Mouse (Mus musculus): Measurements from ENCODE around the gene Sult1b1. TPM values are rescaled to one million over a fixed set of nuclear protein-coding genes. Genes with fewer than 3 reads are reported as not detected.
"Not testable (repeated sequence)": the region's sequence is repeated elsewhere in the genome, so short reads cannot be mapped to it uniquely, and the experiment has no call there.

The Sult1b1 gene
- not detected for total RNA-seq (2021)

- intact Hi-C loops (cut with DNase I): no loop called here
- no peak for DNase-seq
Measured at GRCm38 (mm10) chr5:87538111-87538510, at the start of gene Sult1b1. Gene Sult1b1 (minus strand): TSS chr5:87538195.

DNA sequence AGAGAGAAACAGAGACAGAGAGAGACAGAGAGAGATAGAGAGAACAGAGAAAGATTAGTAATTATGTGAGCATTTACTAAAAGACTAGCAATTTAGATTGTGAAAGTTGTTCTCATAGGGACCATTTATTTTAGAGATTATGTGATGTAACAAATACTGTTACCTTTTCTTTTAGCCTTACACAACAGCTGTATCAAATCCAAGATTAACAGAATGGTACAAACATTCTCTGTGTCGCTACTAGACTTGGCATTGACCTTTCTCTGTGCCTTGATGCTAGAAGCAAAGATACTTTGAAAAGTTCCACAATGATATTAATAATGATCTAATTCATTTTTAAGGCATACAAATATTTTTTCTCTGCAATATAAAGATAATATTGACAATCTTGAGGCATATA is 42.4 kb upstream of the Sult1b1 start:
- DNase-seq: no peak
- intact Hi-C loops (cut with DNase I): no loop called here

DNA sequence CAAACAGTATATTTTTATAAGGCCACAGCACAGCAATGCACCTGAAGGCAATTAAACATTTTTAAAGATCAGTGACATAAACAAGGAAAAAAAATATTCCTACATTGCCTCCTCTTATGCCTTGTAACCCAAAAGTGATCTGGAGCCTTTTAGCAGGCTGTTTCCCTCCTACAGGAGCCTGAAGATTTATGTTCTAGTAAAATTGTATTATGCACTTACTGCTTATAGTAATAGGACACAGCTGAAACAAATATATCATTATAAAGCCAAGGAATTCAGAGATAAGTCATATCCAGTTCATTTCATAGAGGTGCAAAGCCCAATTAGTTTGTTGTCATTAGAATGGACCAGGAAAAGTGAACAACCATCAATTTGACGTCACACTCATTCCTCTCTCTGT is 36.2 kb upstream of the Sult1b1 start:
- intact Hi-C loops (cut with DNase I): no loop called here
- no peak for DNase-seq

GRCm38 (mm10) chr5:87573490-87573889 is 35.5 kb upstream of the Sult1b1 start:
- no peak for DNase-seq
- intact Hi-C loops (cut with DNase I): no loop called here

GRCm38 (mm10) chr5:87572781-87573180 is 34.8 kb upstream of the Sult1b1 start:
- intact Hi-C loops (cut with DNase I): no loop called here

DNA sequence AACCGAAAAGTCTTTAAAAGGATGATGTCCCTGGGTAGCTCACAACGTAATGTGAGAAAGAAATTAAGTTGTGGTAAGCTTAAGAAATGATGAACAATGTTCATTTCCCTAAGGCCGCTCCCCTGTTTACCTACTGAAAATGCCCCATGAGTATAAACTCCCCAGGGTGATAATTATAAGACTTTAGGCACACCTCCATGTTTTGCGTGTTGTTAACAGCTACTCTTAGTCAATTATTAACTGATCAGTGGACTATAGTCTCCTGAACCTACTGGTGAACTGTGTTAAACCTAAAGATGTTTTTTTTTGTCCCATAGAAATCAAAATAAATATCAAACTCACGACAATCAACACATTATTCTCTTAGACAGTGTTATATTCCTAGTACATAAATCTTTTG is 30.9 kb upstream of the Sult1b1 start, which contains the start of gene Sult1d1:
TSS of gene Sult1d1 (minus strand) at position 183 of the 400 bp plus-strand sequence.
- intact Hi-C loops (cut with DNase I): no loop called here
- DNase-seq: no peak

More at GRCm38 (mm10) chr5:87572781-87573180, 34.8 kb upstream of the Sult1b1 start:
- no peak for DNase-seq

GRCm38 (mm10) chr5:87567306-87567705 is 29.3 kb upstream of the Sult1b1 start:
- no peak for DNase-seq
- intact Hi-C loops (cut with DNase I): no loop called here

- intact Hi-C loops (cut with DNase I): no loop called here
- no peak for DNase-seq
Measured at GRCm38 (mm10) chr5:87562966-87563365, 25.0 kb upstream of the Sult1b1 start.

DNA sequence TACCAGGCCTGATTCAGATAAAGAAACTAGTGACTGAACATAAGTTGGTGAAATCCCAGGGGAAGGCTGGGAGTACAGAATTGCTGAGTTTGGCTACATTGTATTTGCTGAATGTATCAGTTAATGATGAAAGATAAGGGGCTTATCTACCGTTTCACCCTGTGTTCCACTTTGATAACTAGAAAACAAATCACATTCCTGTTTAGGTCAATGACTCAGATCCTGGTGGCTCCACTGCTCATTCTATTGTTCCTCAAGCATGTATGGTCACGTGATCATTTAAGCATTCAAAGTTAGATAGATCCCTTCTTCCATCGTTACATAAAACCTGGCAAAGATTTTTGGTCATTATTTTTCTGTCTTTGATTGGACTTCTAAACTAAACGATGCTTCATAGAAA is 24.5 kb upstream of the Sult1b1 start:
- intact Hi-C loops (cut with DNase I): no loop called here
- DNase-seq: no peak

DNA sequence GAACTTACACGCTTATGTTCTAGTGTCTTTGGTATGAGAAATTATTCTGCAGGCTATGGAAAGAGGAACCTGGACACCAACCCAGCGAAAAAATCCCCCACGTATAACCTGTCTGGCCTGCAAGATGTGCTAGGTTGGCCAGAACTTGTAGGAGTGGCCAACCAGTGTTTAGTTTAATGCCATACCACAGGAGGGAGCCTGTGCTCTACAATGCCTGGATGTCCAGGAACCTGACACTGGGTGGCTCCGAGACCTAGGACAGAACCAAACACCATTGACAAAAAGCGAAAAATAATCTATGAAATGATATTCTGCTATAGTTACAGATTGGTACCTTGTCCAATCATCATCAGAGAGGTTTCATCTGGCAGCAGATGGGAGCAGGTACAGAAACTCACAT is 22.1 kb upstream of the Sult1b1 start:
- intact Hi-C loops (cut with DNase I): no loop called here
- DNase-seq: no peak

DNA sequence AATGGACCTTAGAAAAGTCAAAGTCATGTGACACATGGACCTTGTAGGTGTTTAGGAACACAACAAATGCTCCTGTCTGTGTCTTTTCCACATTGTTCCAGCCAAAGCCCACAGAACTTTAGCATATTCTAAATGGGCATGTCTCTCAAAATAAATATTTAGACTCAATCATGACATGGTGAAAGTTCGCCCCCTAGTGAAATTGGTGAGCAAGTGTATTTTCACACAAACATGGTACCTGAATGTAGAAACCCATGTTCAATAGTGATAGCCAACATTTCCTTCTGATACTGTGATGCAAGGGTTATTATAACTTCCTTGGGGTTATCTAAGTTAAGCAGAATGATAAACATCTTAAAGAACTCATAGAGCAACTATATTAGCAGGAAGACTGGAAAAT is 12.9 kb upstream of the Sult1b1 start:
- DNase-seq: no peak
- intact Hi-C loops (cut with DNase I): no loop called here

DNA sequence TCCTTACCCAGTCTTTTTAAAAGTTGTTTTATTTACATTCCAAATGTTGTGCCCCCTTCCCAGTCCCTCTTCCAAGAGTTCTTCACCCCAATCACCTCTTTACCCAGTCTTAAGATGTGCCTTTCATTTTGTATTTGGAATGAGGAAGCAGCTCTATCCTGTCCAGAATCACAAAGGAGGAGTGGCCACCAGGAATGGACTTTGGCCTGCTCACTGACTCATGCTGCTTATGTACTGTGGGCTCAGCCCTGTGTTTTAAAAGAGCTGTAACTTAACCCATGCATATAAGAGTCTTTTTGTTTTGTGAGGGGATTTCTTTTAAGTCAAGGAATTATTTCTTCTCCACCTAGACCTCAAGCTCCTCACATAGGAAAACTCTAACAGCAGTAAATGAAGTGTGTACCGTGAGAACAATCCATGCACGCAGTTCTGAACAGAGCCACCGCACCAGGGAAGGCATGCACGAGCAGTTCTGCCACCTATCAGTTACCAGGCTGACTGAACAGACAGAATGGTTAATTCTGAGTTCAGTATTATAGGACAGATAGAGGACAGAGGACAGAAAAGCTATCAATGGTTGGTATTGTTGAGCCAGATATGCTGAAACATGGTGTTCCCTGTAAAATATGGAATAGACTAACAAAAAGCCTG is 1.9 kb downstream of the Sult1b1 start:
- intact Hi-C loops (cut with DNase I): no loop called here
- DNase-seq: no peak

GRCm38 (mm10) chr5:87532288-87532687 is 5.7 kb downstream of the Sult1b1 start:
- intact Hi-C loops (cut with DNase I): no loop called here
- DNase-seq: no peak

DNA sequence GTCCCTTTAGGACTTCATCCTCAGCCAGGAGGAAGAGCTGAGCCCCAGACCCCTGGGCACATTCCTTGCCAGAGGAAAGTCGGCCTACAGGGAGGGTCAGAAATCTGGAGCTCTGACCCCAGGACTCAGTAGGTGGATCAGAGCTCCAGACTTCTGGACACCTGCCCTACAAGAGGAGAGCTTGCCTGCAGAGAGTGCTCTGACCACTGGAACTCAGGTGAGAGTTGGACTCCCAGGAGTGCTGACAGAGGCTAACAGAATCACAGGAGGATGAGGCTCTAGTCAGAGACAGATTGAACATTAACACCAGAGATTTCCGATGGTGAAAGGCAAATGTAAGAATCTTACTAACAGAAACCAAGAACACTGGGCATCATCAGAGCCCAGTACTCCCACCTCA is 14.4 kb downstream of the Sult1b1 start:
- intact Hi-C loops (cut with DNase I); DNase-seq: not testable (repeated sequence)

GRCm38 (mm10) chr5:87505776-87506458 is 32.1 kb downstream of the Sult1b1 start:
- intact Hi-C loops (cut with DNase I): no loop called here
- no peak for DNase-seq

- intact Hi-C loops (cut with DNase I): no loop called here
- no peak for DNase-seq
Measured at GRCm38 (mm10) chr5:87502687-87503086, 35.3 kb downstream of the Sult1b1 start.

DNA sequence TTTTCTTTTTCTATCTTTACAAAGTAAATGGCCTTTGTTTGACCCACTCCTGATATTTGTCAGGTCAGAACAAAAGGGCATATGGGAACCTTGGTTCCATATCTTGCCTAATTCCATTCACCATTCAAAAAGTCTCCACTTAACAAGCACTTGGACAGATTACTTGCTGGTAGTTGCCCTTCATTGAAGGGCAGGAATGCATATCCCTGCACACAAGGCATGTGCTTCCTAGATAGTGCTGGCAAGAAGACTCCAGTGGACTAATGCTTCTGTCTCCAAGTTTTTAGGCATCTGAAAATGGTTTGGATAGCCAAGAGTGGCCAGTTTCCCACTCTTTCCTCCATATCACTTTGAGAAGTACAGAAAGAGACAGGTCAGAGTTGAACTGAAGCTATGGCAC is 38.7 kb downstream of the Sult1b1 start:
- no peak for DNase-seq
- intact Hi-C loops (cut with DNase I): no loop called here

- no peak for DNase-seq
- intact Hi-C loops (cut with DNase I): no loop called here
Measured at GRCm38 (mm10) chr5:87498936-87499335, 39.1 kb downstream of the Sult1b1 start.

GRCm38 (mm10) chr5:87490771-87491170 is 47.2 kb downstream of the Sult1b1 start, which contains the start of gene Ugt2a1:
Gene Ugt2a1 (minus strand): TSS chr5:87490871.
- intact Hi-C loops (cut with DNase I): no loop called here
- DNase-seq: no peak

DNA sequence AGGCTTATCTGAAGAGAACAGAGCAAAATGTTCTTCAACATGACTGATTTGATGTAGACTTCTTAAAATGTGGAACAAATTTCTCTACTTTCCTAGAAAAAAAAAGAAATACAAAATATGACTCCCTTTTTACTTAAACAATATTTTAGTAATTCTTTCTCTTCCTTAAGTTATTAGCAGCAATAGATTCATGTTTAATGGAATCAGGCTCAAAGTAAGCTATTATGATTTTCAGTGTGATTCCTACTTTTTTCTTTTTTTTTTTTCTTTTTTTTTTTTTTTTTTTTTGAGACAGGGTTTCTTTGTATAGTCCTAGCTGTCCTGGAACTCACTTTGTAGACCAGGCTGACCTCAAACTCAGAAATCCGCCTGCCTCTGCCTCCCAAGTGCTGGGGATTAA is 51.3 kb downstream of the Sult1b1 start, which contains the start of gene Gm43638:
TSS of gene Gm43638 (minus strand) at position 101 of the 400 bp plus-strand sequence.
- intact Hi-C loops (cut with DNase I); DNase-seq: not testable (repeated sequence)

GRCm38 (mm10) chr5:87482160-87482559 is 55.8 kb downstream of the Sult1b1 start, which contains the start of gene Ugt2a2:
Gene Ugt2a2 (minus strand): TSS chr5:87482260.
- DNase-seq: no peak
- intact Hi-C loops (cut with DNase I): no loop called here
